Mouse (Mus musculus) left cerebral cortex, postnatal 14 days (tissue): ENCODE results near the gene Uvrag. TPM values are rescaled to one million over a fixed set of nuclear protein-coding genes. Genes with fewer than 3 reads are reported as not detected.

Experiments
- DNase-seq, 2 experiments: peaks; one replicate each; pipeline ENCODE4 v3.0.0; 2021 to 2022; ENCODE audit warnings: low spot score in 2 of 2, mixed read lengths in 1 of 2
- intact Hi-C: fragments of 180-260 bp; cut with DNase I; formaldehyde crosslinking; loops from one replicate; pipeline ENCODE4 v1.15.1; 2025
- total RNA-seq, 2 experiments: library from RNA; stranded (reverse); gene quantifications; 2 replicates each; pipeline ENCODE4 v1.2.3; 2021

The Uvrag gene
- total RNA-seq, 2 experiments from 2014 or later: 39.4 to 41.7 TPM

- DNase-seq: no peak
- intact Hi-C loops: no loop called here
These were observed 26.8 kb downstream of the Uvrag start for GRCm38 (mm10) chr7:99114006-99114726.

DNA sequence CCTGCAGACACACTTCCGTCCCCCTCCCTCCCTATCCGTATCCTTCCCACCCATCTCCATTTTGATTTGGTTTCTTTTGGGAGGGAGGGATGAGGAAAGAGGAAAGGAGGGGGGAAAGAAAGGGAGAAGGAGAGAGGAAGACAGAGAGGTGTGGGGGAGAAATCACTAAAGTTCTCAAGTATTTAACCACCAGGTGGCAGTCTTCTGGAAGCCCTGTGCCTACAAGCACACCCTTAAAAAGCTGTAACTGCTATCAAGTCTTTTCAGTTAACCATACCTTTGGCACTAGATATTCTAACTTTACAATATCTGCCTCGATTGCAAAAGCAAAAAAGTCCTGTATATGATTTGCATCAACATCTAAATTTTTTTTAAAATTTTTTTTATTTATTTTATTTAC, 33.4 kb downstream of the Uvrag start:
- intact Hi-C loops: loop anchor here (5.0 kb wide), 1 partner anchor 35 kb away; the partner anchor contains the start of gene Uvrag
- peak; percentile 26 to 73 for DNase-seq

GRCm38 (mm10) chr7:99106714-99107270, 34.1 kb downstream of the Uvrag start:
- DNase-seq: no peak
- intact Hi-C loops: loop anchor here (5.0 kb wide), 1 partner anchor 36 kb away; the partner anchor contains the start of gene Uvrag

DNA sequence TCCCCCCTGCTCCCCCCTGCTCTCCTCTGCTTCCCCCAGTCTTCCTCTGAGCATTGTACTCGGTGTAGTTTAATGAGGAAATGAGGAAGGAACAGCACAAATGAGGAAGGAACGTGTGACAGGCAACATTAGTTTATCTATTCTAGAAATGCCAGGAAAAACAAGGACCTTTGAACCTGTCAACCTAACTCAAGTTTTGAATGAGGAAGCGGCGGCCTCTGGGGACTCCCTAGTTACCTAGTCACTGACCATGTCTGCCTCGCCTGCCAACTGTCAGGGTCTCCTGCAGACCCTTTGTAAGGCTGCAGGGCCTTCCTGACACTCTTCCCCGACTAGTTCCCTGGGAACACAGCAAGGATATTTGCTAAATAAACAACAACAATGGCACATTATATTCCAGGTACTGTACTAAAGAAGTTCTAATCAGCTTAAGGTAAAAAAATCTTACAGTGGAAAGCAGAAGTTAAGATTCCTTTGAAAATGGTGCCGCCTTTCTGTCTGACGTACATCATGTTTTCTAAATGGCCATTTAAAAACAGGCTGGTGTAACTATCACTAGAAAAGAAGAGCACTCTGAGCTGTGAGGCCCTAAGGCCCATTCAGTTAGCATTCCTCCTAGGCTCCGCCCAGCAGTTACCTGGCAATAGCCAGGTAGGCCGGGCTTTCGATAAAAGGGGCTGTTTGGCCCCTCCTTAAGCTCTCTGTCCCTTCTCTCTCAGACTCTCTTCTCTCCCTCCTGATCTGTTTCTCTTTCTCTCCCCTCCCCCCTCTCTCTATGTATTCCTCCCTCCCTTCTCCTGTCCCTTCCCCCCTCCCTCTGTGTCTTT, 39.0 kb downstream of the Uvrag start:
- intact Hi-C loops: no loop called here
- DNase-seq: no peak

DNA sequence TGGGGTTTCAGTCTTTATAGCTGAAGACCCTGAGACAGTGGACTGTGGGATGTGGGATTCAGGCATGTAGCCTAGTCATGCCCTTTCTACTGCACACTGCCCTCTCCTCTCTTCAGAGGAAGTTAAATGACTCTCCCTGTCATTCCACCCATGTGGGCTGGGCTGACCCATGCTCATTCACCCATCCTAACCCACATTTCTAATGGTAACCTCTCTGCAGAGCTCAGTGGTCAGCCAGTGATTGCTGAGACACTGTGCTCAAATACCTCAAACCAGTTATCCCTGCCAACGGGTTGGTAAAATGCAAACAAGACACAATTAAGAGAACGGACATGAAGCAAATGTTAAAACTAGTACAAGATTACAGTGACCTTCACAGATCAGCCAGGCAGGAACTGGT, 39.9 kb downstream of the Uvrag start:
- intact Hi-C loops: no loop called here
- DNase-seq: no peak

DNA sequence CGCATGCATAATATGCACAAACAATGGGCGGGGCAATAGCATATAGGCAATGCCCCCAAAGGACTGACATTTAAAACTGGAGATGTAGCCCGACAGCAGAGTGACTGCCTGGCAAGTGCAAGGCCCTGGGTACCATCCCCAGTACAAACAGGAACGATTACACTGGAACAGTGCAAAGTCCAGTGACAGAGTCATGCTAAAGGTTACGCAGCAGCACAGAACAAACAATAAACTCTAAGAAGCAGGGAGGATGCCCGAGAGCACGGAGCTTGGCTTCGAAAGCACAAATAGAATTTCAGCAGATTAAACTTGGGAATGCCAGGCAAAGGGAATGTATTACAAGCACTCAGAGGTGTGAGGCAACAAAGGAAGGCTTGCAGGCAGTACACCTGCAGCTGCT, 40.4 kb downstream of the Uvrag start:
- intact Hi-C loops: no loop called here
- DNase-seq: no peak

GRCm38 (mm10) chr7:99100087-99100486, 40.9 kb downstream of the Uvrag start:
- intact Hi-C loops: no loop called here
- no peak for DNase-seq

DNA sequence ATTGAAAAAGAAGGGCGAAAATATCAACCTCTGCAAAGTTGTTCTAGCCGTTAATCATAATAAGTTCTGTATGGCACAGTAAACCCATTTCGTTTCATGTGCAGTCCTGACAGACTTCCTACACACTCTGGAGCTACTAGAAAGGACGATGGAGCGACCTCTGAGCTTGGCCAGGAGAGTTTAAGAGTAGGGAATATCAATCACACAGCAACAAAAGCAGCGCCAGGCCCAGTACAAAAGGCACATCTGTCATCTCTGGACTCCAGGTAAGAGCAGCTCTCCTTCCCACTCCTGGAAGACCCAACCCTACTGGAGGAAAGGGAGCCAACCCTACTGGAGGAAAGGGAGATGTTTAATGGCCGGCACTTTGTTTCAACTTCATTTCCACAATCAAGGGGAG, 43.2 kb downstream of the Uvrag start:
- DNase-seq: no peak
- intact Hi-C loops: no loop called here

GRCm38 (mm10) chr7:99097128-99097527, 43.8 kb downstream of the Uvrag start:
- no peak for DNase-seq
- intact Hi-C loops: no loop called here

DNA sequence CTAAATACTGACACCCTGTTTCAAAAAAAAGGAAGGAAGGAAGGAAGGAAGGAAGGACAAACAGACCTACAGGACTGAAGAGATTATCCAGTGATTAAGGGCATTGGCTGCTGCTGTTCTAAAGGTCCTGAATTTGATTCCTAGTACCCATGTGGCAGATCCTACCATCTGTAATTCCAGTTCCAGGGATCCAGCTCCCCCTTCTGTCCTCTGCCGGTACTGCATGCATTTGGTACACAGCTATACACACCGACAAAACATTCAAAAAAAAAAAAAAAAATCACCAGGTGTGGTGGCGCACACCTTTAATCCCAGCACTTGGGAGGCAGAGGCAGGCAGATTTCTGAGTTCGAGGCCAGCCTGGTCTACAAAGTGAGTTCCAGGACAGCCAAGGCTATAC, 45.8 kb downstream of the Uvrag start:
- DNase-seq: no peak
- intact Hi-C loops: no loop called here

DNA sequence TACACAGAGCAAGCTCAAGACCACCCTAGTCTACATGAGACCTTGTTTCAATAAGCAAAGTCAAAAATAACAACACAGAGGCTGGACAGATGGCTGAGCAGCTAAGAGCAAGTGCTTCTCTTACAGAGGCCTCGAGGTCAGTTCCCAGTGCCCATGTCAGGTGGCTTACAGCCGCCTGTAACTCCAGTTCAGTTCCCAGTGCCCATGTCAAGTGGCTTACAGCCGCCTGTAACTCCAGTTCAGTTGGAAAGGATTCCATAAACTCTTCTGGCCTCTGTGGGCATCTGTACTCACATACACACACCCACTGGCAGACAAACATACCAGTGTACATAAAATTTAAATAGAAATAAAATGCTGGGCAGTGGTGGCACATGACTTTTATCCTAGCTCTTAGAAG, 46.6 kb downstream of the Uvrag start:
- no peak for DNase-seq
- intact Hi-C loops: no loop called here

DNA sequence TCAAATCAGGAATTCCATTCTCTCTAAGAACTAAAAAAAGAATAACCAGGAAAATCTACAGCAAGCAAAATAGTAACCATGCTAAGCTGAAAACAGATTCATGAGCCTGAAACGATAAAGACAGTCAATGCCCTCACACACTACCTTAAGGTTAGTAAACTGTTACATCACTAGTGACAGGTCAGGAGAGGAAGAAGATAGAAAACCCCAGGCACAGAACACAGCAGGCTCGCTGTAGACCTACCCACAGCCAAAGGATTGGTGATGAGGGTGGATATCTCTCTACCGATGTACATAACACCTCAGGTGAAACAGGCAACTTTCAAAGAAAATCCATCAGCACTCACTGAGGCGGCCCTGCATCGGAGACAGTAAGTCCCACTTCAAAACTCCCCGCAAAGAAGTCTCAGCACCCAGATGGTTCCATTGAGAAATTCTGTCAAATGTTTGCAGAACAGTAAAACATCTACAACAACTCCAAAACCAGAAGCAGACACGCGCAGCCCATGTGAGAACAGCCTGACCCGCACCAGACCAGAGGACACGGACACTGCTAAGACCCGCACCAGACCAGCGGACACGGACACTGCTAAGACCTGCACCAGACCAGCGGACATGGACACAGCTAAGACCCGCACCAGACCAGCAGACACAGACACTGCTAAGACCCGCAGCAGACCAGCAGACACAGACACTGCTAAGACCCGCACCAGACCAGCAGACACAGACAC, 48.9 kb downstream of the Uvrag start:
- intact Hi-C loops: no loop called here
- no peak for DNase-seq

GRCm38 (mm10) chr7:99089716-99090115, 51.2 kb downstream of the Uvrag start:
- intact Hi-C loops: no loop called here
- DNase-seq: no peak

DNA sequence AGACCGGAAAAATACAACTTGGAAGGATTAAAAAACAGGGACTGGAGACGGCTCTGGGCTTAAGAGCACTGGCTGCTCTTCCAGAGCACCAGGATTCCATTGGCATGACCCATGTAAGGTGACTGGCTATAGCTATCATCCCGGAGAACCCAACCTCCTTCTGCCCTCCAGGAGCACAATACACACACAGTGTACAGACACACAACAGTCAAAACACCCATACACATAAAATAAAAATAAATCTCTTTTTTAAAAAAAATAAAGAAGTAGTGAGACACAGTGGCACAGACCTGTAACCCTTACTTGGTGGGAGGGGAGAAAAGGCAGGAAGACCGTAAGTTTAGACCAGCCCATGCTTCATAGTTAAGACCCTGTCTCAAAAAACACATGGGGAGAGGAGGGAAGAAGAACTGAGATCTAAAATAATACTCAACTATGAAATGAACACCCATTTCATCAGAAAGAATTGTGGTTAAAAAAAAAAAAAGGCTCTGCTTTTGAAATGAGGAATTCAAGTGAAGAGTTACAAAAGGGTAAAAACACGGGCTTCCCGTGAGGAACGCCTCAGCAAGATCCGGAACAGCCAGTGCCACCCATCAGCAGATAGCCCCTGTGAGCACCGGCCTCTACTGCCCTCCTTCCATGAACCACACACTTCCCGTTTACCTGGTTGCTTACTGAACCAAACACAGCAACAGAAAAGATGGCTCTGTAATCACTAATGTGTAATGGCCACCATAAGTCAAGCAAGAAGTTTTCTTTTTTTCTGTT, 52.2 kb downstream of the Uvrag start:
- intact Hi-C loops: no loop called here
- DNase-seq: no peak

- DNase-seq: no peak
- intact Hi-C loops: no loop called here
These were observed 53.4 kb downstream of the Uvrag start for GRCm38 (mm10) chr7:99087581-99087980.

DNA sequence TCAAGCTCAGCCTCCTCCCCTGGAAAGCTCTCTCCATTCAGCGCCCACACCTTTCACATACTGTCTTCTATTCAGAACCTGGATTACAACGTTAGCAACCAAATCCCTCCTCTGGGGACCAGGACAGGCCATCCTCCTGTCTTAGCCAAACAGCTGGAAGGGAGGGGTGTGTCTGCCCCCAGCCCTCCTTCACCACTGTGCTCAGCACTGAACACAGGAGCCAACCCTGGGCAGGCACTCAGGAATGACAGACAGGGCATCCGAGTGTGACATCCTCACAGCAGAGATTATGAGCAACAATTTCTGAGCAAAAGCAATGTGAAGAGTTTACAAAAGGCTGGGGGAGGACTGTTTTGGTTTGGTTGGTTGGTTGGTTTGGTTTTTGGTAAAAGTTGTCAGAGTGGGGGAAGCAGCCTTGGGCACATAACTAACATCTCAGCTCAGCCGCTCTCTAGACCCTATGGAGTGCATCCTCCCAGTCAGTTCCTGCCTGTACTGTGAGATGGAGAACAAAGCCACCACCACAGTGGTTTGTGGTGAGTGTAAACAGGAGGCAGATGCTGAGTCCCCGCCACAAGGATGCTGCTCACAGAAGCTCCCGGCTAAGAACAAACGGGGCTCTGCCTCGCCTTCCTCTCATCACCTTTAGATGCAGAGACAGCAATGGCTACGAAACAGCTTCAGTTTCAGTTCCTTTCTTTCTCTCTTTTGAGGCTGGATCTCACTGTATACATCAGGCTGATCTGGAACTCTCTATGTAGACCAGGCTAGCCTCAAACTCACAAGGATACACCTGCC, 54.1 kb downstream of the Uvrag start:
- intact Hi-C loops: no loop called here
- no peak for DNase-seq

DNA sequence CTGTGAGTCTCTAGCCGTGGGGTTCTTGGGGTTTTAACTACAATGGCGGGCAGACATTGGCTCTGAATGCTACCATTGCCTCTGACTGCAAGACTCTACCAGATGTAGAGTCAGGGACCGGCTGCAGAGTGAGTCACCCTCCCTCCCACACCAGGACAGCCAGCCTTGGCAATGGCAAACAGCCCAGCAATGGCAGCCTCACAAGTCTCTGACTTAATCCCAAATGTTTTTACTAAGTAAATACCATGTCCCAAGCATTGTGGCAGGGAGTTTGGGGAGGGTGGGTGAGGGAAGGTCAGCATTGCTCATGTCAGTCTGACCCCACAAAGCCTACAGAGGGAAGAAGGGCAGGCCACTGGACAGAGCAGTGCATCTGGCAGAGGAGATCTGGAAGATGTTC, 55.7 kb downstream of the Uvrag start:
- intact Hi-C loops: no loop called here
- no peak for DNase-seq

- DNase-seq: peak; percentile 63 to 81
- intact Hi-C loops: loop anchor here (2.0 to 5.0 kb wide), 3 partner anchors 117 to 337 kb away; partner anchors contain the start of gene Wnt11
These were observed 61.4 kb downstream of the Uvrag start for GRCm38 (mm10) chr7:99079522-99079921.
